Mouse (Mus musculus): ENCODE data around the gene S100a6. TPM values are rescaled to one million over a fixed set of nuclear protein-coding genes. Genes with fewer than 3 reads are reported as not detected.

Gene S100a6
- polyA plus RNA-seq, 1 experiment from 2014 or later = 49.8 TPM

- no peaks in the 10 kb centered on the region for H3K9me3 ChIP-seq (ENCODE audit: control insufficient read depth, low read length)
- WGBS = 62% methylated on average over 8 of the region's 8 CpGs
- no peak overlapping the region for H3K4me3 ChIP-seq (ENCODE audit: control insufficient read depth in 1 of 2, insufficient read depth in 1 of 2, low read depth in 1 of 2, low read length in 2 of 2)
- H3K27me3 ChIP-seq (ENCODE audit: control insufficient read depth, insufficient read depth, low read length) = no peaks in the 10 kb centered on the region
- H3K9ac ChIP-seq (ENCODE audit: low read length) = no peak overlapping the region
- ATAC-seq (ENCODE audit: insufficient number of reproducible peaks, insufficient read depth, low FRiP score, low read depth) = no peak
- peaks cover 16 to 22% of the 10 kb centered on the region in 2 experiments for H3K4me1 ChIP-seq (ENCODE audit: control insufficient read depth in 2 of 2, insufficient read depth in 2 of 2, low read length in 2 of 2)
- H3K36me3 ChIP-seq (ENCODE audit: control insufficient read depth, insufficient read depth, low read length) = no peaks in the 10 kb centered on the region
- H3K4me2 ChIP-seq (ENCODE audit: low read length) = no peak overlapping the region
- no peak overlapping the region for H3K27ac ChIP-seq (replicated peaks in 1 of 2; ENCODE audit: control insufficient read depth in 1 of 2, insufficient read depth in 1 of 2, low read depth in 2 of 2, low read length in 2 of 2)
These were observed 12.1 kb upstream of the S100a6 start for GRCm38 (mm10) chr3:90600458-90601195.

DNA sequence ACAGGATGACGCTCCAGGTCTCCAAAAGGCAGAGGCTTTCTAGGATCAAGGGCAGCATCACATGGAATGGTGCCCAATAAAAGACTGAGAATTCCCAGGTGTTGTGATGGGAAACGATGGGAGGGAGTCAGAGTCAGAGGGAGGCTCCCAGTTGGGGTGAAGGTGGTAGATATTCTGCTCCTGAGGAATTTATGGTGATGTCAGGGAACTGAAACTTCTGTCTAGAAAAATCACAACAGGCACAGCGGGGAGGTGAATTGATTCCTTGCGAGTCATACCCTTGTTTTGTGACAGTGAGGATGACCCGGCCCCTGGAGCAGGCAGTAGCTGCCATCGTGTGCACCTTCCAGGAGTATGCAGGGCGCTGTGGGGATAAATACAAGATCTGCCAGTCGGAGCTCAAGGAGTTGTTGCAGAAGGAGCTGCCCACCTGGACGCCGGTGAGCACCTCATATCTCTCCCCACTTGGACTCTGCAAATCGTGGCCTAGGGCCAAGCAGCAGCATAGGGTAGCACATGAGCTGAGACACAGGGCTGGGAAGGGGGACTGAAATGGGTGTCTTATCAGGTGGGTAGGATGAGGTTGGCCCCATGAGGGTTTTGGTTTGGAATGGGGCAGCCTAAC lies 11.1 kb upstream of the S100a6 start, which contains the start of gene Gm42674:
Gene Gm42674 (plus strand): TSS at position 419 of the 625 bp plus-strand sequence.
- 62% methylated on average over 11 of the region's 11 CpGs for WGBS
- H3K9me3 ChIP-seq (ENCODE audit: control insufficient read depth, low read length) = no peaks in the 10 kb centered on the region
- H3K27me3 ChIP-seq (ENCODE audit: control insufficient read depth, insufficient read depth, low read length) = no peaks in the 10 kb centered on the region
- no peak within 1 kb of the TSS for H3K9ac ChIP-seq (ENCODE audit: low read length)
- no peaks in the 10 kb centered on the region for H3K36me3 ChIP-seq (ENCODE audit: control insufficient read depth, insufficient read depth, low read length)
- no peak within 1 kb of the TSS for H3K27ac ChIP-seq (replicated peaks in 1 of 2; ENCODE audit: control insufficient read depth in 1 of 2, insufficient read depth in 1 of 2, low read depth in 2 of 2, low read length in 2 of 2)
- no peak for ATAC-seq (ENCODE audit: insufficient number of reproducible peaks, insufficient read depth, low FRiP score, low read depth)
- H3K4me3 ChIP-seq (ENCODE audit: control insufficient read depth in 1 of 2, insufficient read depth in 1 of 2, low read depth in 1 of 2, low read length in 2 of 2) = no peak within 1 kb of the TSS
- H3K4me2 ChIP-seq (ENCODE audit: low read length) = no peak within 1 kb of the TSS
- H3K4me1 ChIP-seq (ENCODE audit: control insufficient read depth in 2 of 2, insufficient read depth in 2 of 2, low read length in 2 of 2) = peaks cover 16 to 22% of the 10 kb centered on the region in 2 experiments

DNA sequence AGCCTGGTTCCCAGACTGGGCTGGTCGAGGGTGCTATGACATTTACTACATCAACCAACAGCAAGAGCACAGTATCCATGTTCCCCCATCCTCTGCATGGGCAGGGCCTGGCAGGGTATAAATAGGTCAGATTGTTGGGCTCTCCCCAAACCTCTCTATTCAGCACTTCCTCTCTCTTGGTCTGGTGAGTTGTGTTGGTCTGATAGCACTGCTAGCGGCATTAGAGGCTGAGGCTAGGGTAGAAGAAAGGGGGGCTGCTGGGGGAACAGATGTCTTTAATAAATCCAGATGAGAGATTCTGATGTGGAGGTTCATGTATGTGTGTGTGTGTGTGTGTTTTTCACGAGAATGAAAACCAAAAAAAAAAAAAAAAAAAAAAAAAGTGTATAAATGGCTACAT lies 9.1 kb upstream of the S100a6 start, which contains the start of gene S100a4:
Gene S100a4 (plus strand): TSS at position 149 of the 400 bp plus-strand sequence.
- WGBS = 39% methylated on average over 3 of the region's 3 CpGs
- Histone ChIP-seq H3K4me2 (ENCODE audit: low read length) (no peak within 1 kb of the TSS), H3K4me1 (ENCODE audit: control insufficient read depth in 2 of 2, insufficient read depth in 2 of 2, low read length in 2 of 2) (peaks cover 16 to 19% of the 10 kb centered on the region in 2 experiments), H3K36me3 (ENCODE audit: control insufficient read depth, insufficient read depth, low read length) (no peaks in the 10 kb centered on the region), H3K9me3 (ENCODE audit: control insufficient read depth, low read length) (no peaks in the 10 kb centered on the region), H3K27ac (replicated peaks in 1 of 2; ENCODE audit: control insufficient read depth in 1 of 2, insufficient read depth in 1 of 2, low read depth in 2 of 2, low read length in 2 of 2) (peak within 1 kb of the TSS; percentile 19 to 51; a peak in 3 of 4 replicates), H3K27me3 (ENCODE audit: control insufficient read depth, insufficient read depth, low read length) (no peaks in the 10 kb centered on the region), H3K9ac (ENCODE audit: low read length) (no peak within 1 kb of the TSS), H3K4me3 (ENCODE audit: control insufficient read depth in 1 of 2, insufficient read depth in 1 of 2, low read depth in 1 of 2, low read length in 2 of 2) (no peak within 1 kb of the TSS)
- no peak for ATAC-seq (ENCODE audit: insufficient number of reproducible peaks, insufficient read depth, low FRiP score, low read depth)

DNA sequence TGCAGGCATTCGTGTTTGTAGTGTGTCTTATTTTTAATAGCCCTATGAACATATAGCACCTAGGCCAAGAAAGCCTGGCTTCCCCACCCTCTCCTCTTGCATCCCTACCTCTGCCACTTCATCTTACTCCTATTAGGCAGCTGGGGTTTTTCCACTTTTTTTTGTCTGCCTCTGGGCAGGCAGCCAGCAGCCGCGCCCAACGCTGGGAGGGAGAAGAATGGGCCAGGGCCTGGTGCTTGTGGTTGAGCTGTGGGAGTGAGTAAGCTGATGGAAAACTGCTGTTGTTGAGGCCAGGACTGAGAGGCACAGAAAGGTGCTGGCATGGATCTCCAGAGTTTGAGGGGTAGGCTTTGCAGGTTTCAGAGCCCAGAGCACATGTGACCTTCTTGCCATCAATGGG lies 8.3 kb upstream of the S100a6 start:
- ATAC-seq (ENCODE audit: insufficient number of reproducible peaks, insufficient read depth, low FRiP score, low read depth) = peak; percentile 46; the same call in 1 of the 2 replicates
- 16% methylated on average over 4 of the region's 4 CpGs for WGBS

GRCm38 (mm10) chr3:90605049-90605448 lies 7.6 kb upstream of the S100a6 start:
- Histone ChIP-seq H3K9me3 (ENCODE audit: control insufficient read depth, low read length) (no peaks in the 10 kb centered on the region), H3K27ac (replicated peaks in 1 of 2; ENCODE audit: control insufficient read depth in 1 of 2, insufficient read depth in 1 of 2, low read depth in 2 of 2, low read length in 2 of 2) (0 out of 4 replicates have a peak overlapping the region, but pooled peaks of 1 of the 2 experiments have one; percentile 51), H3K4me3 (ENCODE audit: control insufficient read depth in 1 of 2, insufficient read depth in 1 of 2, low read depth in 1 of 2, low read length in 2 of 2) (no peak overlapping the region), H3K4me2 (ENCODE audit: low read length) (no peak overlapping the region), H3K4me1 (ENCODE audit: control insufficient read depth in 2 of 2, insufficient read depth in 2 of 2, low read length in 2 of 2) (peaks cover 16 to 19% of the 10 kb centered on the region in 2 experiments), H3K36me3 (ENCODE audit: control insufficient read depth, insufficient read depth, low read length) (no peaks in the 10 kb centered on the region), H3K9ac (ENCODE audit: low read length) (no peak overlapping the region), H3K27me3 (ENCODE audit: control insufficient read depth, insufficient read depth, low read length) (no peaks in the 10 kb centered on the region)
- 81% methylated on average over 3 of the region's 3 CpGs for WGBS
- no peak for ATAC-seq (ENCODE audit: insufficient number of reproducible peaks, insufficient read depth, low FRiP score, low read depth)

More for the DNA sequence above, 8.3 kb upstream of the S100a6 start:
- Histone ChIP-seq H3K9me3 (ENCODE audit: control insufficient read depth, low read length) (no peaks in the 10 kb centered on the region), H3K36me3 (ENCODE audit: control insufficient read depth, insufficient read depth, low read length) (no peaks in the 10 kb centered on the region), H3K27ac (replicated peaks in 1 of 2; ENCODE audit: control insufficient read depth in 1 of 2, insufficient read depth in 1 of 2, low read depth in 2 of 2, low read length in 2 of 2) (peak overlapping the region; percentile 19 to 51; a peak in 2 of 4 replicates), H3K4me2 (ENCODE audit: low read length) (no peak overlapping the region), H3K4me3 (ENCODE audit: control insufficient read depth in 1 of 2, insufficient read depth in 1 of 2, low read depth in 1 of 2, low read length in 2 of 2) (no peak overlapping the region), H3K27me3 (ENCODE audit: control insufficient read depth, insufficient read depth, low read length) (no peaks in the 10 kb centered on the region), H3K9ac (ENCODE audit: low read length) (no peak overlapping the region), H3K4me1 (ENCODE audit: control insufficient read depth in 2 of 2, insufficient read depth in 2 of 2, low read length in 2 of 2) (peaks cover 16 to 19% of the 10 kb centered on the region in 2 experiments)

DNA sequence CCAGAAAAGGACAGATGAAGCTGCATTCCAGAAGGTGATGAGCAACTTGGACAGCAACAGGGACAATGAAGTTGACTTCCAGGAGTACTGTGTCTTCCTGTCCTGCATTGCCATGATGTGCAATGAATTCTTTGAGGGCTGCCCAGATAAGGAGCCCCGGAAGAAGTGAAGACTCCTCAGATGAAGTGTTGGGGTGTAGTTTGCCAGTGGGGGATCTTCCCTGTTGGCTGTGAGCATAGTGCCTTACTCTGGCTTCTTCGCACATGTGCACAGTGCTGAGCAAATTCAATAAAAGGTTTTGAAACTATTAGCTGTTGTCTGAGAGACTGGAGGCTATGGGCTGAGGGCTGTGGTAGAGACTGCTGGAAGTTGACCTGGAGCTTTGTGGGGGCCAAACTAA lies 6.9 kb upstream of the S100a6 start:
- 75% methylated on average over 2 of the region's 2 CpGs for WGBS
- Histone ChIP-seq H3K4me3 (ENCODE audit: control insufficient read depth in 1 of 2, insufficient read depth in 1 of 2, low read depth in 1 of 2, low read length in 2 of 2) (no peak overlapping the region), H3K4me1 (ENCODE audit: control insufficient read depth in 2 of 2, insufficient read depth in 2 of 2, low read length in 2 of 2) (peaks cover 16% of the 10 kb centered on the region in 2 experiments), H3K27ac (replicated peaks in 1 of 2; ENCODE audit: control insufficient read depth in 1 of 2, insufficient read depth in 1 of 2, low read depth in 2 of 2, low read length in 2 of 2) (no peak overlapping the region), H3K9me3 (ENCODE audit: control insufficient read depth, low read length) (no peaks in the 10 kb centered on the region), H3K9ac (ENCODE audit: low read length) (no peak overlapping the region), H3K27me3 (ENCODE audit: control insufficient read depth, insufficient read depth, low read length) (no peaks in the 10 kb centered on the region), H3K36me3 (ENCODE audit: control insufficient read depth, insufficient read depth, low read length) (no peaks in the 10 kb centered on the region), H3K4me2 (ENCODE audit: low read length) (no peak overlapping the region)
- no peak for ATAC-seq (ENCODE audit: insufficient number of reproducible peaks, insufficient read depth, low FRiP score, low read depth)

DNA sequence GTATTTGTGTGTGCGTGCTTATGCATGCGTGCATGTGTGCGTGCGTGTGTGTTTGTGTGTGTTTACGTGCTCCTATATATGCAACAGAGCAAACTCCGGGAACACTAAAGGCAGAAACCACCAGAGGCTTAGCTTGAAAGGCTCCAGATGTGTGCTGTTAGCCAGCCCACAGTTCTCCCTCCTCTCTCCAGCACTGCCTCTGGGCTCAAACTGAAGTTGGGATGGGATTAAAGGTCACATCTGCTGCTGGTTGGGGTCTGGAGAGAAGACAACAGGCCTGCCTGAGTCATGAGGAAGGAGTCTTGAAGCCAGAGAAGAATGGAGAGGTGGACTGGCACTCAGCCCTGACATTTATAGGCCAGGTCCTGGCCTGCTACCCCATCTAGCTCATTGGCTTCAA lies 6.5 kb upstream of the S100a6 start:
- Histone ChIP-seq H3K9ac (ENCODE audit: low read length) (no peak overlapping the region), H3K4me2 (ENCODE audit: low read length) (no peak overlapping the region), H3K4me1 (ENCODE audit: control insufficient read depth in 2 of 2, insufficient read depth in 2 of 2, low read length in 2 of 2) (peaks cover 16% of the 10 kb centered on the region in 2 experiments), H3K27ac (replicated peaks in 1 of 2; ENCODE audit: control insufficient read depth in 1 of 2, insufficient read depth in 1 of 2, low read depth in 2 of 2, low read length in 2 of 2) (no peak overlapping the region), H3K4me3 (ENCODE audit: control insufficient read depth in 1 of 2, insufficient read depth in 1 of 2, low read depth in 1 of 2, low read length in 2 of 2) (no peak overlapping the region), H3K9me3 (ENCODE audit: control insufficient read depth, low read length) (no peaks in the 10 kb centered on the region), H3K36me3 (ENCODE audit: control insufficient read depth, insufficient read depth, low read length) (no peaks in the 10 kb centered on the region), H3K27me3 (ENCODE audit: control insufficient read depth, insufficient read depth, low read length) (no peaks in the 10 kb centered on the region)
- WGBS = 94% methylated on average over 6 of the region's 6 CpGs
- ATAC-seq (ENCODE audit: insufficient number of reproducible peaks, insufficient read depth, low FRiP score, low read depth) = no peak

Data from heart, embryonic 14.5 days (tissue).